Mouse (Mus musculus) cortical plate, adult 2 months (tissue): ENCODE data around the gene Gm12248.

Source experiments
- CTCF ChIP-seq: fragments of 200-500 bp; IDR thresholded peaks from 2 replicates; pipeline ENCODE4 v1.5.1; 2011; ENCODE audit warnings: mild to moderate bottlenecking, control low read depth, low read length; ENCODE audit not compliant: insufficient read depth; ENCODE audit errors: extremely low read depth
- POLR2A ChIP-seq: fragments of 200-500 bp; IDR thresholded peaks from 2 replicates; pipeline ENCODE4 v1.6.1; 2011; ENCODE audit warnings: mild to moderate bottlenecking, low read length, control low read depth; ENCODE audit not compliant: insufficient read depth; ENCODE audit errors: extremely low read depth

DNA sequence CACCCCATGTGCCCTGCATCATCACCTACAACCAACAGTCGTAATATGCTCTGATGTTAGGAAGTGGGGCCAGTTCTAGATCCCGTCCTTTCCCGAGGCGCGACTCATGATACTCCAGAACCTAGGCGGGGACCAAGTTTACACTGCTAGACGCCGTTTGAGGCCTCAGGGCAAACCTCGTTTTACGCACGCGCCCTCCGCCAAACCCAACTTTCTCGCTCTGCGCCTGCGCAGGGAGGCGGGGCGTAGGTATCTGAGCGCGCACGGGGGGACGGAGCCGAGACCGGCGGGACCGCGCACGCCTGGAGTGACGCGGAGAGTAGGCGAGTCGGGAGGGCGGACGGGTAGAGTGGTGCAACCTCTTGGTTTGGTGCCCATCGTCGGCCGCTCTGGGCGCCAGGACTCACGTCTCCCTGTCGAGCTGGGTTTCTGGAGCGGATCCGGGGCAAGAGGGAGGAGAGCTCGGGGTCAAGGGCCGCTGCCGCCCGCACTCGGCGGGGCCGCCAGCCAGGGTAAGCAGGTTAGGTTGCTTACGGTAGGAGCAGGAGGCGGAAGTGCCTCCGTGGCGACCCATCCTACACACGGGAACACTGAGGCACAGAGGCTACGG lies 10.9 kb upstream of the Gm12248 start, which contains the start of gene Cnot8:
- TF ChIP-seq CTCF (no peak), POLR2A (peak; percentile 91)
